Mouse (Mus musculus) embryonic stem cell, embryonic (primary cell): ENCODE data around the gene Gm853.

Experiments used
- CTCF ChIA-PET, 4 experiments: fragments of 300-600 bp in 2 of 4; fragments of 350-600 bp in 2 of 4; sonication (Branson Sonifier 250); formaldehyde crosslinking; loops; one replicate each; lab custom pipeline; 2022; ENCODE audit warnings: inconsistent platforms in 2 of 4; lab: Charles Lee
- POLR2A ChIA-PET, 4 experiments: fragments of 300-600 bp in 2 of 4; fragments of 350-600 bp in 2 of 4; sonication (Branson Sonifier 250); formaldehyde crosslinking; loops; one replicate each; lab custom pipeline; 2022; ENCODE audit warnings: antibody characterized with exemption in 4 of 4, inconsistent platforms in 1 of 4; lab: Charles Lee

The Gm853 gene

GRCm38 (mm10) chr4:130173060-130173822 is 49.0 kb downstream of the Gm853 start:
- ChIA-PET CTCF (interaction anchor here in 2 of 4 experiments (1.3 to 2.7 kb wide), 2 partner anchors 10 to 16 kb away, joined by 3 to 11 read pairs; no protein-coding TSS in a partner anchor), POLR2A (interaction anchor here in 2 of 4 experiments (0.5 to 2.6 kb wide), 5 partner anchors 26 to 194 kb away, joined by 3 to 17 read pairs (median 8); partner anchors contain the start of genes Fabp3 (in 1 of the 2), Gm10570 (in 1 of the 2) and Pef1 (in 1 of the 2))

DNA sequence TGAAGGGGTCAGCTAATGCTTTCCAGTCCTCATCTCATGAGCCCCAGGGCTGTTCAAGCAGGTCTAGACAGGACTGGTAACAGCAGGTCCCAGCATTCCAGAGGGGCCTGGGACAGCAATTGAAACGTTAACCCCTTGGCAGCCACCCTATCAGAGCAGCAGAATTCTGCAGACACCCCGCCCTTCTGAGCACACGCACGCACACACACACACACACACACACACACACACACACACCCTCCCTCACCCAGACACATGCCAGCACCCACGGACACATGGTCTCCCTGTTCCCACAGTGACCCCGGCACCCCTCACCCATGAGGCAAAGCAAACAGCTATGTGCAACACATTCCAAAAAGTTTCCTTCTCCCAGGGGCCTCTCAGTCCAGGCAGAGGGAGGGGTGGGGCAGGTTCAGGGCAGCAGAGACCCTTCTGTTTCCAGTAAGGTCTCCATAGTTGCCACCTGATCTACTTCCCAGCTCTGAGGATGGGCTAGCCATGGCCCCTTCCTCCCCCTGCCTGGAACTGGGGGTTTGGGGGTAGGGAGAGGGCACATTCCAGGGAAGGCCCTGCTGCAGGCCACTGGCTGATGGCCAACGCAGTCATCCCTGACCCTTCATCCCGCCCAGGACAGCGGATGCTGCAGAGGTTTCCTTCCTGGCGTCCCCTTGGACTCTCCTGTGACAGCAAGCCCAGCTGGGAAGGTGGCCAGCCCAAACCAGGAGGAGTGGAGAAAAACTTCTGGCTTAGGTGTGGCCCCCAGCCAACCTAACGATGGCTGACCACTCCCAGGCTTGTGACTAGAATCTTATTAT is 50.0 kb downstream of the Gm853 start:
- POLR2A ChIA-PET, result interaction anchor here in 3 of 4 experiments (0.5 to 1.5 kb wide), 7 partner anchors 9 to 186 kb away, joined by 3 to 5 read pairs (median 3); partner anchors contain the start of gene Pef1 (in 2 of the 3)
- CTCF ChIA-PET, result interaction anchor here in 2 of 4 experiments (0.6 to 1.2 kb wide), 2 partner anchors 10 to 45 kb away, joined by 3 to 4 read pairs; no protein-coding TSS in a partner anchor

DNA sequence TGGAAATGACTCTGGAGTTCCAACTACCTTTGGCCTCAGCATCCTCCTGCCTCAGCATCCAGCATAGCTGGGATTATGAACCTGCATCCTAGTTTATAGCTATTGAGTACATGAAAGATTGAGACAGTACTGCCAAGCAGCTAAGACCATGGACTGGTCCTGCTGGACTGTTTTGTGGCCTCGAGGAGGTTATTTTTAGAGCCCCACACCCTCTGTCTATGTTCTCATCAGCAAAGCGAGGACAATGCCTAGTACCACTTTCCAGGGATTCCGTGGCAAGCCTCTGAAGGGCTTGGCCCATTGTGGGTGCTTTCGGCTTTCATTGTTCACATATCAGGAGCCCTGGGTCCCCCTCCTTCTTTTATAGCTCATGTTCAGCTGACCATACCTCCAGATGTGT is 51.8 kb downstream of the Gm853 start:
- CTCF ChIA-PET, result no interaction called here

GRCm38 (mm10) chr4:130169411-130169971 is 52.7 kb downstream of the Gm853 start:
- POLR2A ChIA-PET, result interaction anchor here in 2 of 4 experiments (0.7 to 0.9 kb wide), 2 partner anchors 102 to 115 kb away, joined by 3 read pairs; no protein-coding TSS in a partner anchor
- CTCF ChIA-PET, result interaction anchor here in 1 of 4 experiments (1.2 kb wide), 1 partner anchor 114 kb away, joined by 4 read pairs; no protein-coding TSS in a partner anchor

More for the DNA sequence above, 51.8 kb downstream of the Gm853 start:
- POLR2A ChIA-PET, result interaction anchor here in 3 of 4 experiments (0.6 to 1.4 kb wide), 5 partner anchors 8 to 116 kb away, joined by 3 to 4 read pairs (median 3); no protein-coding TSS in a partner anchor

DNA sequence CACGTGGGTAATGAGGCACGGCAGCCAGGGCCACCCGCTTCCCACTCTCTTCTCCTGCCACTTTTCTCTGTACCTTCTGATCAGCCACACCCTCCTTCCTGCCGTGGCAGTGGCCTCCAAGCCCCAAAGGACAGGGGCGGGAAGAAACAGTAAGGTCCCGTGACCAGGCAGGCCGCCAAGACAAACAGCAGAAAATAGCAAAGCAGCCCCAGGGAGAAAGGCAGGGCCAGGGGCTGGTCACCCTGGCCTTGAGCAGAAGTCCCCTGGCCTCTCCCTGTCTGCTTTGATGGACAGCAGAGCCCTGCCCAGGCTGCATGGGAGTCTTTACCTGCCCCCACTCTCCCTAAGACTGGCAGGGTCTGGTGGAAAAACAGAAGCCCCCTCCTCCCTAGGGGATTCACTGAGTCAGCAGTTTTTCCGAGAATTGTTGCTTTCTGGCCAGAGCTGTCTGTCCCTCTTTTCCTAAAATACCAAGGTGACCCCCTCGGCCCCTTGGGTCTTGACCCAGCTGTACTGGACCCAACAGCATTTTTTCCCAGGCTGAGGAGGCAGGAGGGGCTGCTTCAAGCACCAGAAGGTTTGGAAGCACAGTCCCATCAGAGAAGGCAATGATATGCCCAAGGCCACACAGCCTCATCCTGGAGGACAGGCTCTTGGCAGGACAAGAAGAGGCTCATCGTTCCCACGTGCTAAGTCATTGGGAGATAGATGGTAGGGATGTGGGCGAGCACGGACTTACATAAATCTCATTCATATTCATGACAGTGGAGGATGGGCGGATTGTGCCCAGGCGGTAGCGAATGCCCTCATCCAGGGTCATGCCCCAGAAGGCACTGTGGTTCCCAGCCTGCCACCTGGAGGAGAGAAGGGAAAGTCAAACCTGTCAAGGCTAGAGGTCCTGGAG is 53.7 kb downstream of the Gm853 start:
- ChIA-PET POLR2A (no interaction called here), CTCF (interaction anchor here in 1 of 4 experiments (0.7 to 1.2 kb wide), 2 partner anchors 113 to 123 kb away, joined by 3 to 4 read pairs; no protein-coding TSS in a partner anchor)

- CTCF ChIA-PET, result interaction anchor here in 1 of 4 experiments (0.6 kb wide), 1 partner anchor 83 kb away, joined by 3 read pairs; no protein-coding TSS in a partner anchor
- POLR2A ChIA-PET, result interaction anchor here in 2 of 4 experiments (0.6 to 2.8 kb wide), 4 partner anchors 66 to 968 kb away, joined by 3 to 8 read pairs (median 5); partner anchors contain the start of gene Pef1 (in 1 of the 2)
Measured at GRCm38 (mm10) chr4:130167814-130168213, 54.4 kb downstream of the Gm853 start.

GRCm38 (mm10) chr4:130167321-130167720 is 54.9 kb downstream of the Gm853 start:
- ChIA-PET POLR2A (interaction anchor here in 2 of 4 experiments (0.6 to 2.8 kb wide), 6 partner anchors 32 to 968 kb away, joined by 3 to 8 read pairs (median 4); partner anchors contain the start of gene Pef1 (in 1 of the 2)), CTCF (interaction anchor here in 3 of 4 experiments (0.6 to 1.5 kb wide), 5 partner anchors 8 to 1181 kb away, joined by 3 to 5 read pairs (median 3); partner anchors contain the start of gene Tinagl1 (in 1 of the 3))

- ChIA-PET CTCF (interaction anchor here in 3 of 4 experiments (0.6 to 1.5 kb wide), 6 partner anchors 9 to 1182 kb away, joined by 3 to 5 read pairs (median 3); partner anchors contain the start of gene Tinagl1 (in 1 of the 3)), POLR2A (interaction anchor here in 2 of 4 experiments (0.6 to 2.8 kb wide), 8 partner anchors 8 to 363 kb away, joined by 3 to 8 read pairs (median 4); partner anchors contain the start of genes Pef1 (in 1 of the 2) and Tinagl1 (in 1 of the 2))
Measured at GRCm38 (mm10) chr4:130166592-130166991, 55.6 kb downstream of the Gm853 start.

DNA sequence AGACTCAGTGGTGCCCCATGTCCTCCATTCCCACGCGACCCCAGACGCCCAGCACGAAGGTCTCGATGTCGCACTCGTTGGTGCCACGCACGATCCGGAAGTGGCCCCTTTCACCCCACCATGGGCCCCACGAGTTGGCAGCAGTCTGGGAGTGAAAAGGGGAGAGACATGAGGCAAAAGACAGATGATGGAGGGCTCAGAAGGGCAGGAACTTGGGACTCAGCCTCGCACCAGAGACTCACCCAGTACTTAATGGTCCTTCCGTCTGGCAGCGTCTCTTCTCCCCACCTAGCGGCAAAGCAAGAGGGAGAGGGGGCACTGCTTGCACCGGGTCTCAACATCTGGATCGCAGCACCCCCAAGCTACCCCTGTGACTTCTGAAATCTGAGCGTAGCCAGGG is 56.1 kb downstream of the Gm853 start:
- POLR2A ChIA-PET, result interaction anchor here in 2 of 4 experiments (0.9 to 2.8 kb wide), 6 partner anchors 9 to 139 kb away, joined by 3 to 8 read pairs (median 4); partner anchors contain the start of genes Pef1 (in 2 of the 2) and Tinagl1 (in 1 of the 2)
- CTCF ChIA-PET, result interaction anchor here in 2 of 4 experiments (0.6 to 1.5 kb wide), 3 partner anchors 9 to 517 kb away, joined by 3 to 5 read pairs (median 3); no protein-coding TSS in a partner anchor

GRCm38 (mm10) chr4:130164121-130164520 is 58.1 kb downstream of the Gm853 start:
- ChIA-PET POLR2A (interaction anchor here in 2 of 4 experiments (0.6 to 2.1 kb wide), 2 partner anchors 16 to 369 kb away, joined by 4 to 5 read pairs; no protein-coding TSS in a partner anchor), CTCF (interaction anchor here in 1 of 4 experiments (0.7 kb wide), 1 partner anchor 12 kb away, joined by 3 read pairs; no protein-coding TSS in a partner anchor)

DNA sequence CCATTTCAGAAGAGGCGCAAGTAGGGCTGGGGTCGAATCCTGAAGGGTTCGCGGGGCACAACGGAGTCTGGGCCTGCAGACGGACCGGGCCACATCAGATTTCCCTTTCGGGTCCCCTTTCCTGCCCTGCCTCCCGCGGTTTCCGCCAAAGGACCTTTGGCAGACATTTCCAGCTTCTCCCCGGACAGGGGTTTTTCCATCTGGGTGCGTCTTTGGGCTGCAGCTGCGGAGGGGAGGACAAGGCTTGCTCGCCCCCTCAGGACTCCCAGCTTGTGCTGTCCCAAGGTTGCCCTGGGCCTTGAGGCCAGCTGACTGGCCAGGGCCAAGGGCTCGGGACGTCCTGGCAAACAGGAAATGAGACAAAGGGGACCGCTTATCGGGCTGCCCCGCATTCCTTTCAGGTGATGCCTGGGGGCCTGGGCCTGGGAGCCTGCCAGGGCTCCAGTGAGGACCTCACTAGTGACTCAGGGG is 58.8 kb downstream of the Gm853 start:
- CTCF ChIA-PET, result interaction anchor here in 3 of 4 experiments (0.5 to 1.9 kb wide), 10 partner anchors 10 to 372 kb away, joined by 3 to 5 read pairs (median 4); no protein-coding TSS in a partner anchor
- POLR2A ChIA-PET, result interaction anchor here (0.7 to 2.1 kb wide), 9 partner anchors 8 to 441 kb away, joined by 3 to 13 read pairs (median 4); partner anchors contain the start of genes Pef1 (in 1 of the 4), Snrnp40 (in 1 of the 4), Tinagl1 (in 1 of the 4) and Zcchc17 (in 1 of the 4)

GRCm38 (mm10) chr4:130161349-130161748 is 60.9 kb downstream of the Gm853 start:
- ChIA-PET POLR2A (interaction anchor here (0.5 to 1.6 kb wide), 7 partner anchors 20 to 124 kb away, joined by 3 to 7 read pairs (median 3); partner anchors contain the start of gene Pef1 (in 1 of the 4)), CTCF (interaction anchor here in 3 of 4 experiments (0.5 to 1.2 kb wide), 5 partner anchors 13 to 209 kb away, joined by 3 to 5 read pairs (median 3); partner anchors contain the start of gene Tinagl1 (in 1 of the 3))
